Mouse (Mus musculus) ovary, adult 2 months (tissue): ENCODE results near the gene Tm9sf1. TPM values are rescaled to one million over a fixed set of nuclear protein-coding genes. Genes with fewer than 3 reads are reported as not detected.

Source experiments
- polyA plus RNA-seq: library from polyadenylated mRNA; depleted of rRNA; stranded (reverse); fragments of >200 nt; gene quantifications from 2 replicates; pipeline ENCODE4 v1.2.3, GENCODE M21; 2012; rRNA removed

Gene Tm9sf1
- 122 and 137 TPM in 2 replicates for polyA plus RNA-seq

DNA sequence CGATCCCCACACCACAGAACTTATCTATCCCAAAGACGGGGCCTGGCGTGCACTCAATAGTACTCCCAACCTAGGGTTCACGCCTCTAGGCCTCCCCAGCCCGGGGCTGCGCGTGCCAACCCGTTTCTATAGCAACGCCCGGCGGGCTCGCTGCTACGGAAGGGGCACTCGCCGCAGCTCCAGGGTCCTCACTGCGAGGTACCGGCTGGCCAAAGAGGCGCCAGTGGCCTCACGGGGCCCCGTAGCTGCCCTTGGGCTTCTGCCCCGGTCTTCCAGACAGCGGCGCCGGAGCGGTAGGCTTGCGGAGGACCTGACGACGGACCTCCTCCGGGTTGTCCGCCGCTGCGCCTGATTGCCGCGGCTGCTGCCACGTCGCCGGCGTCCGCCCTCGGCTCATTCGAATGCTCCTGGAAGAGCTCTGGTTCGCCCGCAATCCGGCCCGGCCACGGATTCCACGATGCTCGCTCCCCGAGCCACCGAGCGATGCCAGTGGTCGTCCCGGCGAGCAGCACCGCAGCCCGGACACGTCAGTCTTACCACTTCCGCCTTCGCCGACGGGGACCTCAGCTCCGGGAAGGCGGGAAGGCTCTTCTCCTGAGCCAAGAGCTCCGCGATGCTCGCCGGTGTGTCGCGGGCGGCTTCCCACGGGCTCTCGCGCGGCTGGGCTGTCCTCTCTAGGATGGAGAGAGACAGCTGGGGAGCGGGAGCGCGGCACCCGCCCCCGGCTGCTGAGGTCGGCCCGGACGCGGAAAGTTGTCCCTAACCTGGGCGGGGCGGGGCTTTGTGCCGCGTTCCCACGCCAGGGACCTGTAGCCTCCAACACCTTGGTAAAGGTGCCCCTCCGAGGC is at the start of gene Tm9sf1:
Gene Tm9sf1 (minus strand): TSS at position 747 of the 848 bp plus-strand sequence.

DNA sequence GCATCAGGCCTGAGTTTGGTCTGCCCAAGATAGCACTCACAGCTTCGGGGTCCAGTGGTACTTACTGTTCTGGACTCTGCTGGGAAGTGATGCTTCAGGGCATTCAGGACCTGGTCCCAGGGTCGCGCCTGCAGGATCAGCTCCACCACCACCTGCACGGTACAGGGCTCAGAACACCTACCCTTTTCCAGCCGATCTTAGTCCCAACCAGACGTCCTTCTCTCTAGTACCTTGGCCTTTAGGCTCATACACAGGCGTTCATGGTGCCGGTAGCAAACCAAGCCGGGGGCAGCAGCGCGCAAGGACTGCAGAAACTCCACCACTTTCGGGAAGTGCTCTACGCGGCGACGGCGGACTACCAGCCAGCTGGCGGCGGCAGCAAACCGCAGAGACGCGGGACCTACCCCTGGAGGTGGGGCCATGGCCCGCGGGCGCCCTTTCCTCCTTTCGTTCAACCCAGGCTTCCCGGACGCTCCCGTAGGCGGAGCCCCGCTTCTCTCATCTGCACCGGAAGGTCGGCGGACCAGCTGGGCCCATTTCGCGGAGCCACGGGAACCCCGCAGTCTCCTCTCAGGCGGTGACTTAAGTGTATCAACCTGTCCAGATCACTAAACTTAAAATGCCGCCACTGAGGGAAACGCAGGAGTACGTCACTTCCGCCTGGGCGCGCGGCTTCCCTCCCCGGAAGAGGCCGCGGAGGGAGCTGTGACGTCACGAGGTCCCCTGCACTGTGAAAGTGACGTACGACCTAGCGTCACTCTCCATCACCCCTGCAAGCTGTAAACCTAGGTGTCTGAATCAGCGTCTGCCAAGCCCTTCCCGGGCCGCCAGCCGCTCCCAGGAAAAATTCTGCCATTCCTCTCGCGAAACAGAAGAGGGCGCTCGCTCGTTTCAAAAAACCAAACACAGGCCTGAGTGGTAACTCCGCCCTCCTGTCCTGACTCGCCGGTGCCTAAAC is 37.8 kb upstream of the Tm9sf1 start, which contains the start of gene Tinf2:
Gene Tinf2 (minus strand): TSS at position 661 of the 958 bp plus-strand sequence.

GRCm38 (mm10) chr14:55671833-55672740 is 28.5 kb upstream of the Tm9sf1 start, which contains the start of the genes Gmpr2 and Nedd8:
Gmpr2 (plus strand) TSS chr14:55671941.
Nedd8 (minus strand) TSS chr14:55672124.

DNA sequence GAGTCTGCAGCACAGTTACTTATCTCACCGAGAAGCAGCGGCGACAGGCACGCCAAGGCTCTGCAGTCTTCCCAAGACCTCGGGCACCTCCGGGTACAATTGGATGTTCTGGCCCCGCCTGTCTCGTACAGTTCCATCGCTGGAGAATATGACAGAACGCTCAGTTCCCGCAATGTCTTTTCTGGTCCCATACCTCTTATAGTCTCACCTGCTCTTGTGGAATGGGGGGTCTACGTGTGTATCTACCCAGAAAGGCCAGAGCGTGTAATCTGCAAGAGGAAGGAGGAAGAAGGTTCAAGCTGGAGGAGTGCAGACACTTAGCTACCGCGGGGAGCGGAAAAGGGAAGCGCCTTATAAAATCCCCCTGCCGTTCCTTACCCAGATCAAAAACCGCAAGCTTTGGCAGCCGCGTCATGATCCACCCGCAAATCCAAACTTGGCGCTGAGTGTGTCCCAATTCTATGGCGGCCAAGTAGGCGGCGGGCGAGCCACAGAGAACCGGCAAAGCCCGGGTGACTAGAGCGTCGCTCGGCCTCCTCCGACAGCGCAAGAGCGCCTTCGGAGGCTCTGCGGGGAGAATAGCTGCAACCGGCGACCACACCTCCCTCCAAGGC is 16.5 kb upstream of the Tm9sf1 start, which contains the start of gene Mdp1:
Gene Mdp1 (minus strand): TSS at position 549 of the 614 bp plus-strand sequence.

GRCm38 (mm10) chr14:55649884-55650283 is 6.3 kb upstream of the Tm9sf1 start, which contains the start of gene Tssk4:
Tssk4 (plus strand) TSS chr14:55650184.

DNA sequence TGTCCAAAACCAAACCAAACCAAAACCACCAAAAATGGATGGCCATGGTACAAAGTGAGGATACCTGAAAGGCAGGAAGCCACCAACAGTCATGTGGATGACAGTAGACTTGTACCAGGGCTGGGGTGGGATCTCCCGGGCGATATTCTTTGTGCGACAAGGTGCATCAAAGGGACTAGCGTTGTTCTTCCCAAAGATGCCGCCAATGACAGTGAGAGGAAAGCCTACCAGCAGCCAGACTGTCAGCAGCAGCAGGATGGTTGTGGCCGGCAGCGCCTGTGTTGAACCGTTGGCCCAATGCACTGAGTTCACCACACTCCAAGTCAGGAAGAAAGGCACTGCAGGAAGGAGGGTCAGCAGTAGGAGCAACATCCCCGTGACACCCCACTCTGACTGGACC is 5.8 kb downstream of the Tm9sf1 start, which contains the start of gene Gm49378:
Gene Gm49378 (minus strand): TSS at position 101 of the 400 bp plus-strand sequence.

DNA sequence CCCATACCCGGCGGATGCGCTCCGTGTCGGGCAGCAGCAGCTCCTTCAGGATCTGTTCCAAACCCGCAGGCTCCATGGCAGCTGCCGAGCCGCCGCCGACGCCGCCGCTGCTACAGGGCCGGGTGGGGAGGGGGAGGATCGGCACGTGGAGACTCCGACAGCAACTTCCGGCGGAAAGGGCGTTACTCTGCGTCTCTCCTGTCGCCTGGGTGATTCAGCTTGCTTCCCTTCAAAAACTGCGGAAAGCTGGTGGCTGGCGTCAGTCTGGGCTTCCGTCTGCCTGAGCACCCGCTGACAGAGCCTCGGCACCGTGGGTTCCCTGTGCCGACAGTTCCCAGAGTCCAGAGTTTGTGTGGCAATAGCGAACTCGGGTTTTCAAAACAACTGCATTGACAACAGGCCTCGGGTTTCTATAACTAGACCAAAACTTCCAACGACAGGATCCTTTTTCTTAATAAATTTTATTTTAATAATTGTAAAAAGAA is 8.0 kb downstream of the Tm9sf1 start, which contains the start of gene Ipo4:
Gene Ipo4 (minus strand): TSS at position 435 of the 485 bp plus-strand sequence.

DNA sequence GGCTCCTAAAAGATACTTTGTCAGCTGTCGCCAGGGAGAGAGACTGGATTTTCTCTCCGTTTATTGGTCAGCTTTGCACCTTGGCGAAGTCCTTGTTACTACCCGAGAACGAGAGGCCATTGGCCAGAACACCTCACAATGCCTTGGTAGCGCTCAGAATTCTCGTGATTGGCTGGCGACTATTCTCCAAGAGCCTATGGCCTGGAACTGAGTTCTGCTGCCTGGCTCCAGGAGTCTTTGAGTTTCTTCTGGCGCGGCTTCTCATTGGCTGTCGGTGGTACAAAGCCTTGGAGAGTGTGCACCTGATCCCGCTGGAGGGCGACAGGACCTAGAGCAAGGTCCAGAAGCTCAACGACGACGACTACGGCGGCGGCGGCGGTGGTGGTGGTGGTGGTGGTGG is 25.8 kb downstream of the Tm9sf1 start, which contains the start of gene Rec8:
Gene Rec8 (plus strand): TSS at position 216 of the 400 bp plus-strand sequence.

DNA sequence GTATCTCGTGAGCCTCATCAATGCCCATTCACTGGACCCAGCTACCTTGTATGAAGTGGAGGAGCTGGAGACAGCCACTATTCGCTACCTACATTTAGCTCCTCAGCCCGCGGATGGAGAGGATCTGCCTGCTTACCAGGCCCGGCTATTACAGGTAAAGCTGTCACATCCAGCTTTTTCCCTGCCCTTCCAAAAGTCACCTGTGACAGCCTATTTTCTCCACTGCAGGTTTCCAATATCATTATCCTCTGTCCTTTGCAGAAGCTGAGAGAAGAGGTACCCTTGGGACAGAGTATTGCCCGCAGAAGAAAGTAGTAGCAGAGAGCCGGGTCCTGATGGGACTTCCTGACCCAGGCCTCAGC is 40.4 kb downstream of the Tm9sf1 start, which contains the start of gene Irf9:
Gene Irf9 (plus strand): TSS at position 301 of the 362 bp plus-strand sequence.

DNA sequence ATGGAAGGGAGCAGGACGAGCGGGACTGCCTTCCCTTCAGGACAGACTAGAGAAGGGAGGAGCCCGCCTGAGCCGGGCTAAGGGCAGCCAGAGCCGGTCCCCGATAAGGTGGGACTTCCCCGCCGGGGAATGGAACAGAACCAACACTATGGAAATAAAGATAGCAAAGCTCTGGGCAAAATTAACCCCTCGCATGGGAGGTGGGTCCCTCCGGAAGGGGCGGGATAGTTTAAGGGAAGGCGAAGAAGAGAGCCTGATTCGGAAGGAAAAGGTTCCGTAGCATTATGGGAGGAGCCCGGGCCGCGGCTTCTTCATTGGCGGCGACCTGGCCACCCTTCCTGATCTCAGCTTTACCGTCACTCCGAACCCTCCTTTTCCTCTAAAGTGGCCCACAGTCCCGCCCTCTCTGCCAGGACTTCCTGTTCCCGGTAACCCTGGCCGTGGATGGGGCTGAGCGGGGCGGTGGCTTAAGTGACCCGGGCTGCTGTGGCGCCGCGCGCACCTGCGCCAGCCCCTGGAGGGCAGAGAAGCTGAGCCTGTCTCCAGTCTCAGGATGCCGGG is 52.2 kb downstream of the Tm9sf1 start, which contains the start of gene Rnf31:
Gene Rnf31 (plus strand): TSS at position 378 of the 561 bp plus-strand sequence.

GRCm38 (mm10) chr14:55590748-55591330 is 52.8 kb downstream of the Tm9sf1 start, which contains the start of gene Psme2:
Psme2 (minus strand) TSS chr14:55591113.

Other genes with a start within 250 kb of the Tm9sf1 start
- gene Dhrs4, start 165.0 kb downstream of the Tm9sf1 start, polyA plus RNA-seq: 33.2 and 44.9 TPM in 2 replicates
- gene Carmil3, start 153.2 kb downstream of the Tm9sf1 start, polyA plus RNA-seq: 30.9 and 45.4 TPM in 2 replicates
- 0.11 and 0.29 TPM in 2 replicates for gene Cpne6, start 133.4 kb downstream of the Tm9sf1 start, polyA plus RNA-seq
- 0.25 and 0.51 TPM in 2 replicates for gene Nrl, start 118.8 kb downstream of the Tm9sf1 start, polyA plus RNA-seq
- gene Pck2, start 103.5 kb downstream of the Tm9sf1 start, polyA plus RNA-seq: 114 and 117 TPM in 2 replicates
- gene Dcaf11, start 83.8 kb downstream of the Tm9sf1 start, polyA plus RNA-seq: 107 and 112 TPM in 2 replicates
- gene A730061H03Rik, start 83.4 kb downstream of the Tm9sf1 start, polyA plus RNA-seq: 1.3 and 2.9 TPM in 2 replicates
- 1.9 and 2.0 TPM in 2 replicates for gene Fitm1, start 68.2 kb downstream of the Tm9sf1 start, polyA plus RNA-seq
- gene Psme1, start 65.7 kb downstream of the Tm9sf1 start, polyA plus RNA-seq: 58.3 and 96.0 TPM in 2 replicates
- 19.9 and 28.3 TPM in 2 replicates for gene Emc9, start 58.5 kb downstream of the Tm9sf1 start, polyA plus RNA-seq
- 46.8 and 51.0 TPM in 2 replicates for gene Psme2, start 52.7 kb downstream of the Tm9sf1 start, polyA plus RNA-seq
- gene Rnf31, start 52.1 kb downstream of the Tm9sf1 start, polyA plus RNA-seq: 42.3 and 49.7 TPM in 2 replicates
- 65.1 and 79.5 TPM in 2 replicates for gene Irf9, start 40.2 kb downstream of the Tm9sf1 start, polyA plus RNA-seq
- 6.2 and 9.8 TPM in 2 replicates for gene Rec8, start 25.8 kb downstream of the Tm9sf1 start, polyA plus RNA-seq
- gene Ipo4, start 7.8 kb downstream of the Tm9sf1 start, polyA plus RNA-seq: 164 and 192 TPM in 2 replicates
- gene Gm49378, start 5.9 kb downstream of the Tm9sf1 start, polyA plus RNA-seq: 26.7 and 33.9 TPM in 2 replicates
- gene Tssk4, start 6.4 kb upstream of the Tm9sf1 start, polyA plus RNA-seq: 0.90 and 1.4 TPM in 2 replicates
- 16.1 and 21.4 TPM in 2 replicates for gene Mdp1, start 16.7 kb upstream of the Tm9sf1 start, polyA plus RNA-seq
- gene Gmpr2, start 28.1 kb upstream of the Tm9sf1 start, polyA plus RNA-seq: 13.6 and 17.9 TPM in 2 replicates
- gene Nedd8, start 28.3 kb upstream of the Tm9sf1 start, polyA plus RNA-seq: 199 and 293 TPM in 2 replicates
- gene Tinf2, start 38.0 kb upstream of the Tm9sf1 start, polyA plus RNA-seq: 10.7 and 14.9 TPM in 2 replicates
- 1.5 and 1.9 TPM in 2 replicates for gene Tgm1, start 70.1 kb upstream of the Tm9sf1 start, polyA plus RNA-seq
- gene Rabggta, start 78.5 kb upstream of the Tm9sf1 start, polyA plus RNA-seq: 47.9 and 58.1 TPM in 2 replicates
- 42.0 and 65.0 TPM in 2 replicates for gene Dhrs1, start 101.9 kb upstream of the Tm9sf1 start, polyA plus RNA-seq
- 14.0 and 19.1 TPM in 2 replicates for gene Nop9, start 101.9 kb upstream of the Tm9sf1 start, polyA plus RNA-seq
- 1.9 TPM in 2 replicates for gene Cideb, start 114.7 kb upstream of the Tm9sf1 start, polyA plus RNA-seq
- 0.84 and 1.5 TPM in 2 replicates for gene Ltb4r2, start 117.6 kb upstream of the Tm9sf1 start, polyA plus RNA-seq
- gene Ltb4r1, start 122.2 kb upstream of the Tm9sf1 start, polyA plus RNA-seq: 2.2 and 2.8 TPM in 2 replicates
- gene Adcy4, start 140.3 kb upstream of the Tm9sf1 start, polyA plus RNA-seq: 16.8 and 28.3 TPM in 2 replicates
- gene Ripk3, start 145.1 kb upstream of the Tm9sf1 start, polyA plus RNA-seq: 9.8 and 12.0 TPM in 2 replicates
- gene Nfatc4, start 179.3 kb upstream of the Tm9sf1 start, polyA plus RNA-seq: 48.6 and 49.5 TPM in 2 replicates
- 16.1 and 17.4 TPM in 2 replicates for gene Nynrin, start 210.2 kb upstream of the Tm9sf1 start, polyA plus RNA-seq
- 0.63 and 0.67 TPM in 2 replicates for gene Cbln3, start 240.6 kb upstream of the Tm9sf1 start, polyA plus RNA-seq
- 21.0 and 21.5 TPM in 2 replicates for gene Khnyn, start 241.1 kb upstream of the Tm9sf1 start, polyA plus RNA-seq